Mouse (Mus musculus) C2C12 (cell line): Measurements from ENCODE around the gene Arid3a. TPM values are rescaled to one million over a fixed set of nuclear protein-coding genes. Genes with fewer than 3 reads are reported as not detected.

Experiments
- H3K27me3 ChIP-seq: one replicate; pipeline ENCODE4 v1.6.1; 2011; ENCODE audit not compliant: control insufficient read depth, insufficient read depth, insufficient read length
- H3K36me3 ChIP-seq: one replicate; pipeline ENCODE4 v1.6.1; 2011; ENCODE audit not compliant: control insufficient read depth, insufficient read depth
- H3K4me3 ChIP-seq: one replicate; pipeline ENCODE4 v1.5.1; 2011; ENCODE audit warnings: mild to moderate bottlenecking, control low read depth; ENCODE audit not compliant: poor library complexity, insufficient read depth, severe bottlenecking
- H3K79me2 ChIP-seq: one replicate; pipeline ENCODE4 v1.6.1; 2011; ENCODE audit not compliant: control insufficient read depth, insufficient read depth
- H3K79me3 ChIP-seq: one replicate; pipeline ENCODE4 v1.6.1; 2011; ENCODE audit warnings: low read depth, control low read depth
- H3ac ChIP-seq: one replicate; pipeline ENCODE3; 2011; ENCODE audit warnings: low read depth; ENCODE audit not compliant: control insufficient read depth, insufficient read length
- CEBPB ChIP-seq: IDR thresholded peaks from one replicate; pipeline ENCODE4 v1.6.1; 2011; ENCODE audit warnings: low read depth, mild to moderate bottlenecking, control low read depth, moderate library complexity
- CTCF ChIP-seq: IDR thresholded peaks from one replicate; pipeline ENCODE4 v1.5.1; 2011; ENCODE audit not compliant: control insufficient read depth, insufficient read depth, insufficient read length
- FOSL1 ChIP-seq: IDR thresholded peaks from one replicate; pipeline ENCODE4 v1.8.0; 2011; ENCODE audit warnings: mild to moderate bottlenecking, low read length; ENCODE audit not compliant: poor library complexity, insufficient read depth, severe bottlenecking
- MAX ChIP-seq: IDR thresholded peaks from one replicate; pipeline ENCODE4 v1.6.1; 2011; ENCODE audit warnings: mild to moderate bottlenecking, control low read depth
- MYOD1 ChIP-seq: IDR thresholded peaks from one replicate; pipeline ENCODE4 v1.6.1; 2011; ENCODE audit warnings: low read depth; ENCODE audit not compliant: control insufficient read depth, insufficient read length
- MYOG ChIP-seq: IDR thresholded peaks from one replicate; pipeline ENCODE4 v1.6.1; 2011; ENCODE audit not compliant: control insufficient read depth, insufficient read length; ENCODE audit errors: extremely low read depth
- USF1 ChIP-seq: IDR thresholded peaks from one replicate; pipeline ENCODE4 v1.6.1; 2011; ENCODE audit warnings: low read depth, mild to moderate bottlenecking, control low read depth, moderate library complexity
- polyA plus RNA-seq: library from polyadenylated mRNA; unstranded; fragments of >200 nt; fragmentation: generic; extraction: Trizol; gene quantifications from one replicate; pipeline ENCODE4 v1.2.1, GENCODE M21; 2012; ENCODE audit warnings: missing spikeins

Gene Arid3a
- polyA plus RNA-seq, 1 experiment = 0.74 TPM

GRCm38 (mm10) chr10:79929967-79930825 is 3.4 kb downstream of the Arid3a start:
- Histone ChIP-seq H3K79me3 (no peaks in the 10 kb centered on the region), H3K79me2 (no peaks in the 10 kb centered on the region), H3K27me3 (no peaks in the 10 kb centered on the region), H3K36me3 (no peaks in the 10 kb centered on the region), H3ac (no peak overlapping the region), H3K4me3 (no peak overlapping the region)
- TF ChIP-seq USF1 (no peak), CEBPB (no peak), FOSL1 (no peak), MYOG (no peak), MYOD1 (no peak), CTCF (no peak), MAX (no peak)

- H3K27me3 ChIP-seq = no peaks in the 10 kb centered on the region
- TF ChIP-seq MYOG (no peak), MAX (no peak), FOSL1 (no peak), MYOD1 (no peak), CTCF (no peak), USF1 (no peak), CEBPB (no peak)
- H3K79me3 ChIP-seq = no peaks in the 10 kb centered on the region
- H3K79me2 ChIP-seq = no peaks in the 10 kb centered on the region
- H3K4me3 ChIP-seq = no peak overlapping the region
- H3ac ChIP-seq = no peak overlapping the region
- H3K36me3 ChIP-seq = no peaks in the 10 kb centered on the region
Observed at GRCm38 (mm10) chr10:79930826-79931186, 4.0 kb downstream of the Arid3a start.

GRCm38 (mm10) chr10:79931797-79932196 is 5.0 kb downstream of the Arid3a start:
- Histone ChIP-seq H3K79me3 (no peaks in the 10 kb centered on the region), H3K4me3 (no peak overlapping the region), H3K27me3 (no peaks in the 10 kb centered on the region), H3K79me2 (no peaks in the 10 kb centered on the region), H3ac (no peak overlapping the region), H3K36me3 (no peaks in the 10 kb centered on the region)
- TF ChIP-seq MYOG = no peak
- TF ChIP-seq USF1 = no peak
- TF ChIP-seq CTCF = no peak
- no peak for TF ChIP-seq FOSL1
- TF ChIP-seq MYOD1 = no peak
- TF ChIP-seq MAX = no peak
- TF ChIP-seq CEBPB = no peak

- H3K79me3 ChIP-seq = no peaks in the 10 kb centered on the region
- H3K4me3 ChIP-seq = no peak overlapping the region
- H3K27me3 ChIP-seq = no peaks in the 10 kb centered on the region
- H3K36me3 ChIP-seq = no peaks in the 10 kb centered on the region
- no peak for TF ChIP-seq CTCF
- no peak for TF ChIP-seq MYOG
- TF ChIP-seq USF1 = no peak
- no peak for TF ChIP-seq FOSL1
- TF ChIP-seq MYOD1 = no peak
- no peak for TF ChIP-seq MAX
- H3K79me2 ChIP-seq = no peaks in the 10 kb centered on the region
- no peak overlapping the region for H3ac ChIP-seq
Observed at GRCm38 (mm10) chr10:79932736-79933135, 5.9 kb downstream of the Arid3a start.

GRCm38 (mm10) chr10:79933145-79933679 is 6.4 kb downstream of the Arid3a start:
- Histone ChIP-seq H3K27me3 (no peaks in the 10 kb centered on the region), H3K79me3 (no peaks in the 10 kb centered on the region), H3K4me3 (no peak overlapping the region), H3K36me3 (no peaks in the 10 kb centered on the region), H3ac (no peak overlapping the region), H3K79me2 (no peaks in the 10 kb centered on the region)
- TF ChIP-seq CEBPB = no peak
- no peak for TF ChIP-seq MAX
- no peak for TF ChIP-seq FOSL1
- no peak for TF ChIP-seq CTCF
- TF ChIP-seq MYOD1 = no peak
- TF ChIP-seq MYOG = no peak
- no peak for TF ChIP-seq USF1

- Histone ChIP-seq H3K79me2 (no peaks in the 10 kb centered on the region), H3K27me3 (no peaks in the 10 kb centered on the region), H3ac (peak overlapping the region; percentile 16), H3K79me3 (no peaks in the 10 kb centered on the region), H3K4me3 (no peak overlapping the region), H3K36me3 (no peaks in the 10 kb centered on the region)
- TF ChIP-seq MAX = no peak
- TF ChIP-seq USF1 = no peak
- no peak for TF ChIP-seq MYOD1
- no peak for TF ChIP-seq CTCF
- TF ChIP-seq MYOG = no peak
- no peak for TF ChIP-seq CEBPB
- no peak for TF ChIP-seq FOSL1
Observed at GRCm38 (mm10) chr10:79933861-79934260, 7.0 kb downstream of the Arid3a start.
